Mouse (Mus musculus): ENCODE measurements around the gene Dtymk.

DNA sequence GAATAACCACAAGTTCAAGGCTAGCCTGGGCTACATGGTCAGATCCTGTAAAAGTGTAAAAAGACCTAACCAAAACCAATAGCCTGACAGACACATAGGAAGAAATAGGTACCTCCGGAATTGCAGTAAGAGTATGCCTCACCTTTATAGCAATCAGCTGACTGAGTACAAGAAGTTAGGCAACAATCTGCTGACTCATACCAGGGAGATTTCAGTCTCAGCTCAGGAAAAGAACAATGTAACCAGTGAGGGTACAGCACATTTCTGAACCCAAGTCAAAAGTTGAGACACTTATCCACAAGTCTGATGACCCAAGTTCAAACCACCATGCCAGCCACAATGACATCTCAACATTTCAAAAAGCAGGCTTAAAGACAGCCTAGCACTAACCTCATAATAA lies 53.2 kb downstream of the Dtymk start:
- no peak for TF ChIP-seq CTCF (IDR thresholded peaks at IDR 0.05; ENCODE audit: low read depth, low read length)
- no peak for TF ChIP-seq EP300 (IDR thresholded peaks at IDR 0.05; ENCODE audit: insufficient read depth, low read depth, low read length)
- no peak for TF ChIP-seq POLR2A (IDR thresholded peaks at IDR 0.05; ENCODE audit: insufficient read depth, low read length)

Measured in ES-Bruce4 (cell line).